Mouse (Mus musculus) mesoderm, embryonic 11.5 days (tissue): ENCODE measurements around the gene 4933427D14Rik.
"Not testable (repeated sequence)": the region's sequence is repeated elsewhere in the genome, so short reads cannot be mapped to it uniquely, and the experiment has no call there.

Source experiments
- DNase-seq: peaks from one replicate; pipeline ENCODE4 v3.0.0-alpha.2; 2012; ENCODE audit warnings: low read depth, low spot score

The 4933427D14Rik gene

GRCm38 (mm10) chr11:72203440-72203839 is 3.8 kb downstream of the 4933427D14Rik start:
- DNase-seq = no peak

- DNase-seq = no peak
These were observed 10.8 kb downstream of the 4933427D14Rik start for GRCm38 (mm10) chr11:72196506-72196905.

GRCm38 (mm10) chr11:72194259-72194658 is 13.0 kb downstream of the 4933427D14Rik start:
- no peak for DNase-seq

GRCm38 (mm10) chr11:72190857-72191256 is 16.4 kb downstream of the 4933427D14Rik start:
- no peak for DNase-seq

- no peak for DNase-seq
These were observed 23.0 kb downstream of the 4933427D14Rik start for GRCm38 (mm10) chr11:72184252-72184651.

GRCm38 (mm10) chr11:72181136-72181535 is 26.1 kb downstream of the 4933427D14Rik start:
- DNase-seq = no peak

- no peak for DNase-seq
These were observed 26.7 kb downstream of the 4933427D14Rik start for GRCm38 (mm10) chr11:72180556-72180955.

- DNase-seq = peak; percentile 39
These were observed 30.7 kb downstream of the 4933427D14Rik start for GRCm38 (mm10) chr11:72176553-72176952.

- no peak for DNase-seq
These were observed 31.3 kb downstream of the 4933427D14Rik start for GRCm38 (mm10) chr11:72175966-72176365.

GRCm38 (mm10) chr11:72174721-72175120 is 32.5 kb downstream of the 4933427D14Rik start:
- no peak for DNase-seq

GRCm38 (mm10) chr11:72173506-72173905 is 33.8 kb downstream of the 4933427D14Rik start:
- DNase-seq = no peak

- DNase-seq = not testable (repeated sequence)
These were observed 35.4 kb downstream of the 4933427D14Rik start for GRCm38 (mm10) chr11:72171906-72172305.

GRCm38 (mm10) chr11:72169871-72170270 is 37.4 kb downstream of the 4933427D14Rik start:
- no peak for DNase-seq

- no peak for DNase-seq
These were observed 44.1 kb downstream of the 4933427D14Rik start for GRCm38 (mm10) chr11:72163198-72163597.

GRCm38 (mm10) chr11:72156624-72157023 is 50.6 kb downstream of the 4933427D14Rik start:
- DNase-seq = no peak

- no peak for DNase-seq
These were observed 51.3 kb downstream of the 4933427D14Rik start for GRCm38 (mm10) chr11:72155981-72156428.

GRCm38 (mm10) chr11:72155186-72155980 is 51.9 kb downstream of the 4933427D14Rik start:
- no peak for DNase-seq

- DNase-seq = no peak
These were observed 54.0 kb downstream of the 4933427D14Rik start for GRCm38 (mm10) chr11:72153122-72153862.

GRCm38 (mm10) chr11:72151120-72151519 is 56.1 kb downstream of the 4933427D14Rik start:
- DNase-seq = no peak

GRCm38 (mm10) chr11:72147910-72148309 is 59.3 kb downstream of the 4933427D14Rik start:
- DNase-seq = no peak

- no peak for DNase-seq
These were observed 61.4 kb downstream of the 4933427D14Rik start for GRCm38 (mm10) chr11:72145877-72146248.

GRCm38 (mm10) chr11:72145182-72145876 is 61.9 kb downstream of the 4933427D14Rik start:
- DNase-seq = peak; percentile 63
